Mouse (Mus musculus): ENCODE measurements around the gene Olfr122.

DNA sequence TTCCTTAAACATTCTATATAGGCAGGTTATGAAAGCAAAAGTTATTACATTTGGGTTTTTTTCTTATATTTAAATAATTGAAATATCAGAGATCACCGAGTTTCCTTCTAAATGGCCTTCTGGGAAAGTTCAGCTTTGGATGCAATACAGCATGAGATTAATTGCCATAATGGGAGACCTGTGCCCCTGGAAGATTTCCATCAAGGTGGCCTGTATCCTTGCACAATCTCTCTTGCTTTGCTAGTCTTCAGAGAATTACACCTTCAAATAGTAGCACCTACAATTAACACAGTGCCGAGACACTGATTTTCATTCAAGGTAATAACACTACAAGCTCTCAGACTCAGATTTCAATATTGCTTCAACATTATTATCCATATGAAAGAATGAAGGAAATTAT is 24.8 kb downstream of the Olfr122 start, which contains the start of gene Olfr123:
- TF ChIP-seq POLR2A (IDR thresholded peaks at IDR 0.05; ENCODE audit: insufficient read depth, low read depth, low read length) = no peak
- no peak for TF ChIP-seq CTCF (IDR thresholded peaks at IDR 0.05; ENCODE audit: insufficient read depth, low read depth, low read length)
